Mouse (Mus musculus): ENCODE measurements around the gene Slc2a4. TPM values are rescaled to one million over a fixed set of nuclear protein-coding genes. Genes with fewer than 3 reads are reported as not detected.
A peak's percentile ranks its signal among the peaks of the same experiment; 100 is the strongest.
"Not testable (repeated sequence)": the region's sequence is repeated elsewhere in the genome, so short reads cannot be mapped to it uniquely, and the experiment has no call there.

Slc2a4 gene
- polyA plus RNA-seq, 2 experiments from 2014 or later: not detected

DNA sequence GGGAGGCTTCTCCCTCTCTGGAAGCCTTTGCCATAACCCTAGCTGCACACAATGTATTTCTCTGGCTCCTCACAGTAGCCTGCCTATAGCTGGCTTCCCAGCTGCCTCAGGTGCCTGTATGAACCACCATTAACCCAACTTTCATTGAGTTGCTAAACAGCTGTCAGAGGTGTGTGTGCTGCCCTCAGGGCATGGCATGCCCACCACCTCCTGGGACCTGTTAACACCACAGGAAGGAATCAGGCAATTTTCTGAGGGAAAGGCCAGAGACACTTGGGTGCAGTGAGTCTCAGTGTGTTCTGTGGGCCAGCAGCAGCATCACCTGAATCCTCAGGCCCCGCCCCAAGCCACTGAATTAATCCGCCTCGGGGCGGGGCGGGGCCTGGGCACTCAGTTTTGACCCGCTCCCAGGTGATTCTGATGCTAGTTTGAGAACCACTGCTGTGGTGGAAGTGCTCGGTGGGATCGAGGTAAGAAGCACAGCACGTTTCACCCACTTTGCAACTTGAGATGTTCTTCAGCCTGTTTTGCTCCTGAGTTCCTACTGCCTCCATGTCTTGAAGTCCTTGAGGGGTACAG, 9.5 kb downstream of the Slc2a4 start:
- ATAC-seq: no peak

- no peak for ATAC-seq
These were observed 10.2 kb downstream of the Slc2a4 start for GRCm38 (mm10) chr11:69937834-69938233.

DNA sequence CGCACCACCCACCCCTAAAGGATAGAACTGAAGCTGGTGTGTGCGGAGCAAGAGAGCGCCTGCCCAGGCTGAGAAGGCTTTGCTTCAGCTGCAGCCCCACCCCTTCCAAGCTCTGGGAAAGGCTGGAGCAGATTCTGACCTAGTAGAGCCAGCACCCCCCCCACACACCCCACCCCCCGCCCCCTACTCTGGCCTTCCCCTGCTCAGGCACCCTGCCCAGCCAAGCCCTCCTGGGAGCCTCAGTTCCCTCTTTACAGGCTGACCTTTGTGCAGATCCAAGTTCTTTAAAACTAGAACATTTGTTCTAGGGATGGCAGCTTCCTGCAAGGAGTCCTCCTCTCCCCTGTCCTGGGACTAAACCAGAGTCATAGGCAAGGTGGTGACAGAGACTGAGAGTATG, 10.6 kb downstream of the Slc2a4 start:
- no peak for ATAC-seq

DNA sequence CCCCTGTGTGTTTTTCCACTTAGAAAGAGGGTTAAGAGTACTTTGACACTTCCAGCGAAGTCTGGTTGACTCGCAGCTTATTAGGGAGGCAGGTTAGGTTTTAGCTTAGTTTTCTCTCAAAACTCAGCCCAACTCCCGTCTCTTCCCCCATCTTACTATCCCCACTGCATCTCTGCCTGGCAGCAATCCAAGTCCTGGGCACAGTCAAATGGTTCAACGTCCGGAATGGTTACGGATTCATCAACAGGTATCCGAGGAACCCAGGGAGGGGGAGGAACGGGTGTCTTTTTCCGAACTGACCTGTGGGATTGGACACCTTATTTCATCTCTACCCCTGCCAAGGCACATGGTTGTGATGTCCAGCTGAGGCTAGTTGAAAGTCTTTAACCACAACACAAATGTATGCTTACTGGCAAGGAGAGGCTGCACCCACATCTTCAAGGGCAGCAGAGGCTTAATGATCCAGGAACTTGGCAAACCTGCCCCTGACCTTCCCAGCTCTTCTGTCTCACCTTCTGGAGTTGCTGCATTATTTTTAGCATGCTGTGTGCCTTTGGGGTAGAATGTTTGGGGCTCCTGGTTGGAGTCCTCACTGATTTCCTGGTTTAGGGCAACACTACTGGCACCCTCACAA, 11.2 kb downstream of the Slc2a4 start:
- no peak for ATAC-seq

- no peak for ATAC-seq
These were observed 11.8 kb downstream of the Slc2a4 start for GRCm38 (mm10) chr11:69936156-69936555.

GRCm38 (mm10) chr11:69935137-69935879, 12.7 kb downstream of the Slc2a4 start, which contains the start of gene Ybx2:
TSS of gene Ybx2 (plus strand) at chr11:69935796.
- peak; percentile 83 for ATAC-seq

- ATAC-seq: no peak
These were observed 13.3 kb downstream of the Slc2a4 start for GRCm38 (mm10) chr11:69934681-69935080.

DNA sequence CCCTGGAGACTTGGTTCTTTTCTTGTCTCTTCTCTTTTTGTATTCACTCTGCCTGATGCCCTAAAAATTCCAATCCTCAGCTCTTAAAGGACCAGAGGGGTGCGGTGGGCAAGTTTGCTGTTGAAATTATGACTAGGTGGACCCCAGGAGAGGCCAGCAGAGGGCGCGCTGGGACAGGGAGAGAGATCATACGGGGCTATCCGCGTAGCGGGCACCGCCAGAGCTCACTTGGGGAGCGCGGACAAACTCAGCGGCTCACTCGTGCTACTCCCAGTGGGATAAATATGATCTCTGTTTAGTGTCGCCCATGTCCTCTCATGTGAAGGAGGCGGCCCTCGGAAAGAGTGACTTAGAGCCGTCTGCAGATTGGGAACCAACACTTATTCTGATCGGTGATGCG, 13.8 kb downstream of the Slc2a4 start:
- ATAC-seq: peak; percentile 75

DNA sequence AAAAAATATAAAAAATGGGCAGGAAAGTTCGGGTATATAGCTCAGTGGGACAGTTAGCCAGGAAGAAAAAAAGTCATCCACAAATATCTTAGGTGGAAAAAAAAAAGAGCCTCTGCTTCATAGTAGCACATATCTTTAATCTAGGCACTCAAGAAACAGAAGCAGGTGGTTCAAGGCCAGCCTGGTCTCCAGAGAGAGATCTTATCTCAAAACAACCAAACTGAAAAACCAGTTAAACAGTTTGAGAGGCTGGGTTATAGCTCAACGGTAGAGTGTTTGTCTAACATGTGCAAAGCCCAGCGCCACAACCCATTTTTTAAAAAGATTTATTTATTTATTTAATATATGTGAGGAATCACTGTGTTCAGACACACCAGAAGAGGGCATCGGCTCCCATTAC, 14.9 kb downstream of the Slc2a4 start:
- ATAC-seq: no peak

GRCm38 (mm10) chr11:69932254-69932653, 15.7 kb downstream of the Slc2a4 start:
- ATAC-seq: no peak

DNA sequence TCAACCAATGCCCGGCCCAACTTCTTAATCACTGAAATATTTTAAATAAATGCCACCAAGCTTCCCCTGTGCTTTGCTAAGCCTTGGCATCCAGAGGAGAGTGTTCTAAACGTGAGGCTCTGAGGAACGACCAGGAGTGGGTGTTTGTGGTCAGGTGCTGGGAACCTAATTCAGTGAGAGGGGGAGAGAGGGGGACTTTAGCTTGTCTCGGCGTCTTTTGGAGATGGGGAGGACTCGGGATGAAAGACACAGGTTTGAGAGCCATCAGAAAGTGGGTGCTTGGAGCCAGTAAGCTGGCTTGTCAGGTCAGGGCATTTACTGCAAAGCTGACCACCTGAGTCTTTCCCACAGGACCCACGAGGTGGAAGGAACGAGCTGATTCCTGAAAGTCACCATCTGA, 16.2 kb downstream of the Slc2a4 start:
- ATAC-seq: no peak

GRCm38 (mm10) chr11:69930967-69931537, 16.9 kb downstream of the Slc2a4 start:
- ATAC-seq: no peak

DNA sequence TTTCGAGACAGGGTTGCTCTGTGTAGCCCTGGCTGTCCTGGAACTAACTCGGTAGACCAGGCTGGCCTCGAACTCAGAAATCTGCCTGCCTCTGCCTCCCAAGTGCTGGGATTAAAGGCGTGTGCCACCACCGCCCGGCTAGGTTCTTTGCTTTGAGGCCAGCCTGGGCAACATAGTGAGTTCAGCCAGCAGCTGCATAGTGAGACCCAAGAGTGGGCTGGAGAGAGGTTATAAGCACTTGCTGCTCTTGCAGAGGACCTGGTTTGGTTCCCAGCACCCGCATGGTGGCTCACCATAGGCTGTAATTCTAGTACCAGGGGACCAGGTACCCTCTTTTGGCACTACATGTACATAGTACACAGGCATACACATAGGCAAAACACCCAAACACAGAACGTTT, 17.8 kb downstream of the Slc2a4 start:
- ATAC-seq: not testable (repeated sequence)

- no peak for ATAC-seq
These were observed 18.3 kb downstream of the Slc2a4 start for GRCm38 (mm10) chr11:69929712-69930111.

DNA sequence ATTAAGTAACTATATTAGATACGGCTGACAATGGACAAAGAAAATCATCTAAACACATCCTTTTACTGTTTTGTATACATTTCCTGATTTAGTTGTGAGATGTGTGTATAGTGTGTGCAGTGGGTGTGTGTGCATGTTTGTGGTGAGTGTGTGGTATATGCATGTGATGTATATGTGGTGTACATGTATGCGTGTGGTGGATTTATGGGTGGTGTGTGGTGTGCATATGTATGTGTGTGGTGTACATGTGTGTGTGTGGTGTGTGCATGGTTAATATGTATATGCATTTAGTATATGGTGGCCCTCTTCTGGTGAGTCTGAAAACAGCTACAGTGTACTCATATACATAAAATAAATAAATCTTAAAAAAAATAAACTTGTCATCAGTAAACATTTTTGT, 20.5 kb downstream of the Slc2a4 start:
- ATAC-seq: no peak

DNA sequence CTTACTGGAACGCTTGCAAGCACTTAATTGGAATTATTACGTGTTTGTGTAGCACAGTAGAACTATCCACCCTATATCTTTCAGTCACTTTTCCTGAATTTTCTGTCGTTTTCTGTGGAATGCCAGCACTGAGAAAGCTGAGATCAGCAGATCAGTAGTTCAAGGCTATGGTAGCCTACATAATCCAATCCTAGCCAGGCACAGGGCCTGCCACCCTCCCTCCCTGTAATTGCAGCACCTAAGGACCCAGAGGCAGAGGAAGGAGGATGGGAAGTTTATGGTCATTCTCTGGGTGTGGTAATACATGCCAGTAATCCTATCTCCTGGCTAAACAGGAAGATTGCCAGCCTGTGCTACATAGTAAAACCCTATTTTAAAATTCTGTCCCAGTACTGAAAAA, 25.2 kb downstream of the Slc2a4 start:
- no peak for ATAC-seq

DNA sequence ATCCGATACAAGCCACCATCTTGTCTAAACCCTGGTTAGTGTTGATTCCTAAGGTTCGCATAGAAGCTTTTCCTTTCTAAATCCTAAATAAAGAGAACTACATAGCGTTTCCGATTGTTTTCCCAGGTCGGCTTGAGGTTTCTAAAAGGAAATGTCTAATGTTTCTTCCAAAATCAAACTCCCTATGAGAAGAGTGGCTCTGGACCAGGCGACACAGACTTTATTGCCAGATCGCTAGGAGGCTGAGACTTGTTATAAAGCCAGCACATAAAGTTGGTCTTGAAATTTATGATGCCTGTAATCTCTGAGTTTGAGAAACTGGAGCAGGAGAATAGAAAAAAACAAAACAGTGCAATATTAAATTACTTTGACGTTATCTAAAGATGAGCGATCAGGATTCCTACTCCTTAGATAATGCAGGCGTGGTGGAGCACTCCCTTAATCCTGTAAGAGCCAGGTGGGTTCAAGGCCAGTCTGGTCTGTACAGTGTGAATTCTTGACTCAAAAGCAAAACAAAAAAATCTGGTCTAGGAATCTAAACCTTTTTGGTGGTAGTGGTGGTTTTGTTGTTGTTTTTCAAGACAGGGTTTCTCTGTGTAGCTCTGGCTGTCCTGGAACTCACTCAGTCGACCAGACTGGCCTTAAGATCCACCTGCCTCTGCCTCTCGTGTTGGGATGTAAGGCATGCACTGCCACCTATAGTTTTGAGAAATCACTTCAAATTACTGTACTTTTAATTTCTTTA, 25.8 kb downstream of the Slc2a4 start:
- ATAC-seq: no peak

DNA sequence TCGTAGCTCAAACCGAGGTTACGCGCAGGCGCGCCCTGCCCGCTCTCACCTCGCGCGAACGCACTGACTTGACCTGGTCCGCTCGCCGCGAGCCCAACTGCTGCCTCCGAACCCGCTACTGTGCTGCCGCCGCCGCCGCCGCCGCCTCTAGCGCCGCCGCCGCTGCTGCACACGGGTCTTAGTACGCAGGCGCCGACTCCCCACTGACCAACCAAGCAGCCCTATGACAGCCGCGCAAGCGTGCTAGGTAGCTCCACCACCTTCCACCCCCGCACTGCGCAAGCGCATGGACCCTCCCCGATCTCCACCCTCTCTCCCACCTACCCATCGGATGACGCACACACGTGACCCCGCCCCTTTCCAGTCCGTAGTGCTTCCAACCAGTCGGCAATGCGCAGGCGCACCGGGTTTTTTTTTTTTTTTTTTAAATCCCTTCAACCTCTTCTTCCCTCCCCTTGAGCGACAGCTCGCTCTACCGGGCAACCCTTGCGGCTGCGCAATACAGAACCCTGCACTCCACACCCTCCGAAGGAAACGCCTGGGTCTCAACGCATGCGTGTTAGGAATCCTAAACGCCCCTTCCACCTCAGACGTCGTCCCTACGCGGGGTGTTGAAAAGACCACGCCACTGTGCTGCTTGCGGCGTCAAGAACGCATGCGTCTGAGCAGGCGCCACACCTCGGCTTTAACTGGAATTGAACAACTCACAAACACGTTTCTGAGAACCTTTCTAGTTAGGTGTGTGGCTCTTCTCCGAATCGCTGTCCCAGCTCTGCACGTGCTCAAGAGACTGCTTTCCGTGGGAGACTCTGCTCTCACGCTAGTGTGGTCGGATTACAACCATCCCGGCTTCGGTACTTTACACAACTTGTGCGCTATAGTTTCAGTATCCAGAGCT, 26.6 kb downstream of the Slc2a4 start, which contains the start of gene Eif5a:
Eif5a (minus strand) TSS at position 845 of the 898 bp plus-strand sequence.
- ATAC-seq: peak; percentile 79

DNA sequence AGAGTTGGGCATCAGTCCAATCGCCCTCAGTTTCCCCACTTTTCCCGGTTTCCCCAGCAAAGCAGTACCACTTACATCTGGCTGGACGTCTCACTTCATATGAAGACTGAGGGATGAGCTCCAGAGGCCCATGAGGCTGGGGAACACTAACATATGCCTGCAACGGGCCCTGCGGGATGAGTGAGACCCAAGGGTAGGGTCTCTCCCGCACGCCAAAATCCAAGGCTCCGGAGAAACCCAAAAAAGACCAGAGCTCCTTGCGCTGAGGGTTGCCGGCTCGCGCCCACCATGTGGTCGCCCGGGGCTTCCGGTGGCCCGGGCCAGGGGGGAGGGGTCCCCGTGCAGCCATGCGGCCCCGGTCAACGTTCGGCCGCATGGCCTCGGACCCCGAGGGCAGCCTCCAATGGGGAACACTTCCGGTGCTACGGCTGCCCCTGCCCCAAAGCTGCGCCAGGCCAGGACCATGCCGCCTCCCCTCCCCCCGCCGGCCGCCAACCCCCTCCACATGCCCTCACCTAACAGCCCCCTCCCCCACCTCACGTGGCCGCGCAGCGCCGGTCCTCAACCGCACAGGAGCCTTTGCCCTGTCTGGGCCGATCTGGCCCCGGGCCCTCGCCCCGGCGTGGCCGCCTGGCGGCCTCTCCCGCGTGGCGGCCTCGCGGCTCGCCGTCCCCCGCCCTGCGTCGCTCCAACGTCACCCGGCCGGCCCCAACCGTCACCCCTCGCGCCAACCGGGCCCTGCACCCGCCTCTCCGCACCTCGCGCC, 27.5 kb downstream of the Slc2a4 start:
- ATAC-seq: no peak

- peak; percentile 48 for ATAC-seq
These were observed 28.2 kb downstream of the Slc2a4 start for GRCm38 (mm10) chr11:69919661-69920265.
